Mouse (Mus musculus) heart, postnatal 36 days (tissue): ENCODE data around the gene Cacna1a. TPM values are rescaled to one million over a fixed set of nuclear protein-coding genes. Genes with fewer than 3 reads are reported as not detected.
A peak's percentile ranks its signal among the peaks of the same experiment; 100 is the strongest.

Experiments used
- DNase-seq, 2 experiments: peaks; one replicate each; pipeline ENCODE4 v3.0.0; 2021 to 2022
- intact Hi-C: fragments of 180-260 bp; cut with DNase I; formaldehyde crosslinking; loops from one replicate; pipeline ENCODE4 v1.15.1; 2025
- total RNA-seq, 2 experiments: library from RNA; stranded (reverse); gene quantifications; 2 replicates each; pipeline ENCODE4 v1.2.3; 2021

Gene Cacna1a
- total RNA-seq, 2 experiments from 2014 or later = 1.7 to 4.4 TPM

DNA sequence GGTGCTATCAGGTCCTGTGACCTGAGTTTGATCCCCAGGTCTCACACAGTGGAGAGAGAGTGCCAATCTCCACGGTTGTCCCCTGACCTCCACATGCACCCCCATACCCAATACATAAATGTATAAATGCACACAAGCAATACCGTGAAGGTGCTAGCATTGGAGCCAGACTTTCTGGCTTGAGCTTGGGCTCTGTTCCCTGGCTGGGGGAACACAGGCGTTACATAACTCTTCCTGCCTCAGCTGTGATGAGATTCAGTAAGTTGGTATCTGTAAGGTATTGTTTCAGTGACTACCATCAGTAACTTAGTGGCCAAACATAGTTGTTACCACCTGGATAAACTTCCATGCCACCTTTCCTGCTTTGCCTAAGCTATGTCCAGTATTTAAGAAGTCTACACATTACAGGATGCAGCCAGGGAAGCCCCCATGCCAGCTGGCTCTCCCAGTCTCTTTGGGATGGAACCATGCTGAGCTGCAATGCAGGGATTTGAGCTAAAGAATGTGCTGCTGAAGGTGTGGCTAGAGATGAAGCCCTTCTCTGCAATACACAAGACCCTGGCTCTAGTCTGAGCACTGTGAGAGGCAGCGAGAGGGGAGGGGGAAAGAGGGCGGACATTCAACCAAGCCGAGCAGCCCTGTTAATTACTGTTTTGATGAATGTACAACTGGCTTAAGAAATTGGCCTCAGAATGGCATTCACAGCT is 7.7 kb downstream of the Cacna1a start:
- no peak for DNase-seq
- intact Hi-C loops = no loop called here

- peak; percentile 19 to 39 for DNase-seq
- intact Hi-C loops = no loop called here
Measured at GRCm38 (mm10) chr8:84413886-84414851, 25.9 kb downstream of the Cacna1a start.

DNA sequence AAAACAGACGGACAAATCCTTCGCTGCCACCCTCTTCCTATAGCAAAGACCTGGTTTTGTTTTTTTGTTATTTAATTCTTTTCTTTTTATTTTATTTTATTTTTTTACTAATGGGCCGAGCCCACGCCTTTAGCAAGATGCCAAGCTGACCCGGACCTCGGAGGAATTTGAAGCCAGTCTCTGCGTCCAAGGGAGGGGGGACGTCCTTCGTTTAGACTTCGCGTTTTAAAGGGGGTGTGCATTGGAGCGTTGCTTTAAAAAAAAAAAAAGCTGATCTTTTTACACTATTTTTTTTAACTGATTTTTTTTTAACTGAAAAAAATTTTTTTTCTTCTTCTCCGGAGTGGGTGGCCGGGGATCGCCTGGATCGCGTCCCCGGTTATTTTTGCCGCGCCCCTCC is 26.7 kb downstream of the Cacna1a start:
- intact Hi-C loops = no loop called here

DNA sequence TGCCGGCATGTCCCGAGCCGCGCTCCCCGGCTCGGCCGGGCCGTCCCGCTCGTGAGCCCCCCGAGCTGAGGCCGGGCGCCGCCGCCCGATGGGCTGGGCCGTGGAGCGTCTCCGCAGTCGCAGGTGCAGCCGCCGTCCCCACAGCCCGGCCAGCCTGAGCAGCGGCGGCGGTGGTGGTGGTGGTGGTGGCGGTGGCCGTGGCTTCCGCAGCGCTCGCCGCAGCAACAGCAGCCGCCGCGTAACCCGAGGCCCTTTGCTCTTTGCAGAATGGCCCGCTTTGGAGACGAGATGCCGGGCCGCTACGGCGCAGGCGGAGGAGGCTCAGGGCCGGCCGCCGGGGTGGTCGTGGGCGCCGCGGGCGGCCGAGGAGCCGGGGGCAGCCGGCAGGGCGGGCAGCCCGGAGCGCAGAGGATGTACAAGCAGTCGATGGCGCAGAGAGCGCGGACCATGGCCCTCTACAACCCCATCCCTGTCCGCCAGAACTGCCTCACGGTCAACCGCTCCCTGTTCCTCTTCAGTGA is 27.2 kb downstream of the Cacna1a start:
- intact Hi-C loops = no loop called here

More for the DNA sequence above, 26.7 kb downstream of the Cacna1a start:
- DNase-seq = no peak

GRCm38 (mm10) chr8:84416041-84416440 is 27.8 kb downstream of the Cacna1a start:
- intact Hi-C loops = no loop called here
- no peak for DNase-seq

More for the DNA sequence above, 27.2 kb downstream of the Cacna1a start:
- DNase-seq = peak in 1 of 2 experiments; percentile 33

GRCm38 (mm10) chr8:84416915-84417314 is 28.7 kb downstream of the Cacna1a start:
- intact Hi-C loops = no loop called here
- no peak for DNase-seq

- intact Hi-C loops = no loop called here
- DNase-seq = peak in 1 of 2 experiments; percentile 6
Measured at GRCm38 (mm10) chr8:84417840-84418239, 29.6 kb downstream of the Cacna1a start.

- no peak for DNase-seq
- intact Hi-C loops = no loop called here
Measured at GRCm38 (mm10) chr8:84424426-84424825, 36.2 kb downstream of the Cacna1a start.

- DNase-seq = no peak
- intact Hi-C loops = no loop called here
Measured at GRCm38 (mm10) chr8:84426087-84426486, 37.8 kb downstream of the Cacna1a start.

DNA sequence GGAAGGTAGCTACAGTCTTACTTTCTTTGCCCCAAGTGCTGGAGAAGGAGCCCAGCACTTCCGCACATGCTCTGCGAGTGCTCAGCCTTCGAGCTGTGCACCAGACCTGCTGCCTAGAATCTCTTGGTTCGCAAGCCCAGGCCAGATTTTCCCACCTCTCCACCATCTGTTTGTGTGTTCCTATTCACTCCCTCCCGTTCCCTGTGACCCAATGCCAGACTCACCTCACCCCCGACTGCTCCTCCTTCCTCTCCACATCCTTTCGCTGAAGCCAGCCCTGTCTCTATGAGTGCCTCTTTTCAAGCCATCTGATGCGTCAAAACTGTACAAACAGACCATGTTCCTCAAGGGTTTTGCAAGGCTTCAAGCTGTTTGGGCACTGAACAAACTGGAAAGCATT is 38.3 kb downstream of the Cacna1a start:
- intact Hi-C loops = no loop called here
- DNase-seq = no peak

GRCm38 (mm10) chr8:84428034-84428433 is 39.8 kb downstream of the Cacna1a start:
- no peak for DNase-seq
- intact Hi-C loops = no loop called here

DNA sequence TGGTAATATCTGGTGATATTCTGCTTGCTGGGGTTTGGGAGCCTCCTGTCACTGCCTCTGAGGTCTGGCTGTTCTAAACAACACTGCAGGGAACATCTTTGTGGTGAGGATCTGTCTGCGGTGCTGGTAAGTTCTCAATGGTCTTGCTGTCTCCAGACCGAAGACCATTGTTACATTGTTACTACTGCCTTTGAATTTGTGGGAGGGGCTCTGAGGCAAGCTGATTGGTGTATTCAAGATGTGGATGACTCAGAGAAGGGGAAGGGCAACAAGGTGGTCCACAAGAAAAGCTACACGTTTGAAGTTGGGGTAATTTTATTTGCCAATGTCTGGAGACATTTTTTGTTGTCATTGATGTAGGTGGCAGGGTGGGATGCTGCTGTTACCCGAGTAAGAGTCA is 40.8 kb downstream of the Cacna1a start:
- DNase-seq = no peak
- intact Hi-C loops = no loop called here

GRCm38 (mm10) chr8:84429492-84429891 is 41.3 kb downstream of the Cacna1a start:
- DNase-seq = no peak
- intact Hi-C loops = no loop called here

DNA sequence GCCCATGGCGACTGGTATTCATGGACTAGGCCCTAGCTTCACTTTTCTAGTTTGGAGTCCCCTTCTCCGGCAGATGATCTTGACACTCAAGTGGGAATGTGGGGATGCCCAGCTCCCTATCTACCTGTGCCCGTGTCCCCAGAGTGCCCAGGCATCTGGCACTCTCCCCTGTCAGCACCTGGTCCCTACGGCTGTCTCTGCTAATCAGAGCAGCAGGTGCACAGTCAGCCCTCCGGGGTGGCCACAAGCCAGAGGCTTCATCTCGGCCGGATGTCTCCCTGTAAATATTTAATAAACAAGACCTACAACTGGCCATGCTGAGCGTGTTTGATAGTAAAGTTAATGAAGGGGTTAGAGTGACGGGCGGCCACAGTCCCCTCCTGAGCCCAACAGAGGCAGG is 47.1 kb downstream of the Cacna1a start:
- DNase-seq = no peak
- intact Hi-C loops = no loop called here

DNA sequence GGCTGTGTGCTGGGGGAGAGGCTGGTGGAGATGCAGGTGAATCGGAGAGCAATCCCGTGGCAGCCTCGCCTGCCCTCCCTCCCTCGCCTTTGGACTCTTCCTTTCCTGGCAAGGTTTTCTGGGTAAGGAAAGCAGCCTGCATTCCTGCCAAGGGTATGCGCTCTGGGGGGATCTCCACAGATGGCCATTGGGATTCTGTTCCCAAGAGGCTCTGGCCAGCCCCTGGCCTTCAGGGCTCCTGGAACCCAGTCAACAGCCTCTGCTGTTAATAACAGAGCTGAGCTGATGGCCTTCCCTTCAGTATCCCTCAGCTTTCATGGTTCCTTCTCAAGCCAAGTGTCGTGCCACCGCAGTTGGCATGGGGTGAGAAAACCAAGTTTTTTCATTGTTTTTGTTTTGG is 51.6 kb downstream of the Cacna1a start:
- intact Hi-C loops = no loop called here
- no peak for DNase-seq

DNA sequence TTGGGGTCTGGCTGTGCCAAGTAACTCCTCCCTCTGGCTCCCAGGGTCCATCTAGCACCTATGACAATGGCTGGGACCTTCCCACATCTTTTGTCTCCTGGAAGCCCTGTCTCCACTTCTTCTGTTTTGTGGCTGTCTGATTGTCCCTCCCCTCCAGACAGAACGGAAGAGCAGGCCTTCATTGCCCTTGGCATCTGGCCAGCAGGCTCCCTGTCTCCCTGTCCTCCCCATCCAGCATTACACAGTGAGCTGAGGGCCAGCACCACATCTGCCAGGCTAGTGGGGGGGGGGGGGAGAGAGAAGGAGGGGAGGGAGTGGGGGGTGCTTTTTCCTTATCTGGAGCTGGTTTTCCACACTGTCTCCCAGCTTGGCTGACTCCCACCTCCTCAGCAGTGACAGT is 53.8 kb downstream of the Cacna1a start:
- intact Hi-C loops = no loop called here
- no peak for DNase-seq

DNA sequence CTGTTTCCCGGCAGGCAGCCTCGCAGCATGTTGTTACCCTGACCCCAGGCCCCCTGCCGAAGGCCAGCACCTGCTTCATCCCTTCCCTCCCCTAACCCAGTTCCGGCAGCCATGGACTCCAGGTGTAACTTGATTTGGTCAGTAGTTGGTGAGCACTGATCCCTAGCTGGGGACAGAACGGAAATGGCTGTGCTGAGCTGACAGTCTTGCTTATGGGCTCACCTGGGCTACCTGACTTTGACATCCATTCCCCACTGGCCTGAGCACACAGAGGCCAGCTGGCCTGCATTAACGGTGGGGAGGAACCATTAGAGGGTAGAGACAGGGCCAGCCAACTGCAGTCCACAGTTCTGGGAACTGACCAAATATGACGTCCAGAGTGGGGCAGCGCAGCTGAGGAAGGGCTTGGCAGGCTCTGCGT is 58.3 kb downstream of the Cacna1a start:
- no peak for DNase-seq
- intact Hi-C loops = no loop called here

- peak; percentile 18 to 51 for DNase-seq
- intact Hi-C loops = no loop called here
Measured at GRCm38 (mm10) chr8:84454532-84454931, 66.3 kb downstream of the Cacna1a start.

GRCm38 (mm10) chr8:84458853-84459252 is 70.6 kb downstream of the Cacna1a start:
- DNase-seq = no peak
- intact Hi-C loops = no loop called here

- no peak for DNase-seq
- intact Hi-C loops = no loop called here
Measured at GRCm38 (mm10) chr8:84459276-84459675, 71.0 kb downstream of the Cacna1a start.

GRCm38 (mm10) chr8:84460698-84461097 is 72.5 kb downstream of the Cacna1a start:
- no peak for DNase-seq

More at GRCm38 (mm10) chr8:84460698-84461097, 72.5 kb downstream of the Cacna1a start:
- intact Hi-C loops = no loop called here
